Mouse (Mus musculus): ENCODE data around the gene Gm8947. TPM values are rescaled to one million over a fixed set of nuclear protein-coding genes. Genes with fewer than 3 reads are reported as not detected.

Gm8947 gene
- polyA plus RNA-seq, 1 experiment from 2014 or later, result 0.23 TPM

Other genes starting within 250 kb of the Gm8947 start
- gene Hmcn1, start 198.9 kb upstream of the Gm8947 start, polyA plus RNA-seq (2016; fragmentation: Nextera tagmentation; extraction: Ambion mirVana), result 4.8 and 5.8 TPM in 2 replicates
- 0.09 and 0.23 TPM in 2 replicates for gene Gm47985, start 9.8 kb upstream of the Gm8947 start, polyA plus RNA-seq (2016; fragmentation: Nextera tagmentation; extraction: Ambion mirVana)
- not detected in 2 replicates for gene Gm47995, start 6.1 kb downstream of the Gm8947 start, polyA plus RNA-seq (2016; fragmentation: Nextera tagmentation; extraction: Ambion mirVana)
- gene 3110040M04Rik, start 11.7 kb downstream of the Gm8947 start, polyA plus RNA-seq (2016; fragmentation: Nextera tagmentation; extraction: Ambion mirVana), result not detected in 2 replicates
- gene Gm47996, start 17.8 kb downstream of the Gm8947 start, polyA plus RNA-seq (2016; fragmentation: Nextera tagmentation; extraction: Ambion mirVana), result 0.15 TPM in 1 of 2 replicates, not detected in the other
- gene Ivns1abp, start 152.1 kb downstream of the Gm8947 start, polyA plus RNA-seq (2016; fragmentation: Nextera tagmentation; extraction: Ambion mirVana), result 407 and 414 TPM in 2 replicates
- 21.6 and 22.8 TPM in 2 replicates for gene Swt1, start 236.1 kb downstream of the Gm8947 start, polyA plus RNA-seq (2016; fragmentation: Nextera tagmentation; extraction: Ambion mirVana)
- 52.5 and 55.6 TPM in 2 replicates for gene Trmt1l, start 236.2 kb downstream of the Gm8947 start, polyA plus RNA-seq (2016; fragmentation: Nextera tagmentation; extraction: Ambion mirVana)

Measured in midbrain, embryonic 10.5 days (tissue).